Mouse (Mus musculus) testis, adult 2 months (tissue): ENCODE data around the gene Cxcl10.

ENCODE experiments used
- CTCF ChIP-seq: fragments of 200-500 bp; IDR thresholded peaks from 2 replicates; pipeline ENCODE4 v1.5.1; 2012; ENCODE audit warnings: low read depth, mild to moderate bottlenecking, inconsistent platforms, low read length, moderate library complexity; ENCODE audit not compliant: control insufficient read depth, insufficient read depth, insufficient replicate concordance
- POLR2A ChIP-seq: fragments of 200-500 bp; IDR thresholded peaks from 2 replicates; pipeline ENCODE4 v1.6.1; 2012; ENCODE audit warnings: low read depth, mild to moderate bottlenecking, inconsistent platforms, low read length, moderate library complexity; ENCODE audit not compliant: control insufficient read depth

DNA sequence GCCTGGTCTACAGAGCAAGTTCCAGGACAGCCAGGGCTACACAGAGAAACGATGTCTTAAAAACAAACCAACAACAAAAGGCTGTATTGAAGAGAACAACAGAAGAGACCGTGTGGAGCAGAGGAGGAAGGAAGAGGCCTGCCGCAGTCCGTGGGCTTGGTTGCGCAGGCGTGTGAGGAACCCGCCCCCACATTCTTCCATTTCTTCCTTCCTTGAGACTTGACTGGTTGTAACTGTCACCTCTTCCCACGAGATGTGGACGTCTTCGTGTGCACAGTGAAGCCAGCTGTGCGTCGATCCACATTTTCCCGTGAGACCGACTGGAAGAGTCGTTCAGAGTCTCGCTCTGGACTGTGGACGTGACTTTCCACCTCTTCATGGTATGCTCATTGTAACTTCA is 26.7 kb upstream of the Cxcl10 start:
- no peak for TF ChIP-seq CTCF
- peak; percentile 10; the same call in 1 of the 2 replicates for TF ChIP-seq POLR2A
